Mouse (Mus musculus) G1E (cell line): ENCODE results near the gene Lrrc71. TPM values are rescaled to one million over a fixed set of nuclear protein-coding genes. Genes with fewer than 3 reads are reported as not detected.

Source experiments
- ATAC-seq: 2 replicates; pipeline ENCODE4 v1.8.0; 2016; ENCODE audit warnings: mild to moderate bottlenecking; ENCODE audit not compliant: insufficient number of reproducible peaks, poor library complexity, low FRiP score, severe bottlenecking; ENCODE audit errors: extremely low read depth
- DNase-seq: peaks from one replicate; pipeline ENCODE4 v3.0.0; 2012; ENCODE audit warnings: low spot score
- H3K27me3 ChIP-seq: 2 replicates; pipeline ENCODE4 v1.6.1; 2012; ENCODE audit warnings: mild to moderate bottlenecking, low read length, inconsistent platforms; ENCODE audit not compliant: insufficient read depth
- H3K36me3 ChIP-seq: replicated peaks from 2 replicates; pipeline ENCODE3; 2012; ENCODE audit warnings: mild to moderate bottlenecking, inconsistent platforms
- H3K4me1 ChIP-seq: 2 replicates; pipeline ENCODE4 v1.6.1; 2012; ENCODE audit warnings: low read depth, low read length, inconsistent platforms, mixed read lengths; ENCODE audit not compliant: insufficient read depth
- H3K4me3 ChIP-seq: 2 replicates; pipeline ENCODE4 v1.5.1; 2012; ENCODE audit warnings: low read depth, mild to moderate bottlenecking, inconsistent platforms, low read length, moderate library complexity, mixed read lengths
- H3K9me3 ChIP-seq: replicated peaks from 2 replicates; pipeline ENCODE4 v1.6.1; 2012; ENCODE audit warnings: inconsistent platforms
- CTCF ChIP-seq: IDR thresholded peaks from 2 replicates; pipeline ENCODE4 v1.5.1; 2012; ENCODE audit warnings: low read depth, low read length, inconsistent platforms, mixed read lengths
- GATA1 ChIP-seq: IDR thresholded peaks from 2 replicates; pipeline ENCODE4 v1.6.1; 2012; ENCODE audit warnings: borderline replicate concordance, low read length, inconsistent platforms, mixed read lengths
- GATA2 ChIP-seq: IDR thresholded peaks from 2 replicates; pipeline ENCODE4 v1.6.1; 2012; ENCODE audit warnings: low read depth, low read length, inconsistent platforms, borderline replicate concordance
- POLR2AphosphoS5 ChIP-seq: IDR thresholded peaks from 2 replicates; pipeline ENCODE4 v1.6.1; 2012; ENCODE audit warnings: low read depth, low read length, inconsistent platforms; ENCODE audit not compliant: insufficient replicate concordance
- TAL1 ChIP-seq: conservative IDR thresholded peaks from 2 replicates; pipeline ENCODE4 v1.6.1; 2012; ENCODE audit warnings: low read depth, low read length, inconsistent platforms, mixed read lengths
- polyA plus RNA-seq: library from polyadenylated mRNA; stranded (reverse); fragments of >175 nt; gene quantifications from 2 replicates; pipeline ENCODE4 v1.2.3, GENCODE M21; 2012
- total RNA-seq, 2 experiments: library from RNA; stranded (forward) in 1 of 2; stranded (reverse) in 1 of 2; fragments of 200-1000 nt in 1 of 2; fragments of >200 nt in 1 of 2; fragmentation: Nextera tagmentation in 1 of 2; gene quantifications; 2 replicates each; pipeline ENCODE4 v1.2.3; 2014 to 2017

Gene Lrrc71
- total and polyA plus RNA-seq, 3 experiments, result 0.33 TPM; not detected in 2

DNA sequence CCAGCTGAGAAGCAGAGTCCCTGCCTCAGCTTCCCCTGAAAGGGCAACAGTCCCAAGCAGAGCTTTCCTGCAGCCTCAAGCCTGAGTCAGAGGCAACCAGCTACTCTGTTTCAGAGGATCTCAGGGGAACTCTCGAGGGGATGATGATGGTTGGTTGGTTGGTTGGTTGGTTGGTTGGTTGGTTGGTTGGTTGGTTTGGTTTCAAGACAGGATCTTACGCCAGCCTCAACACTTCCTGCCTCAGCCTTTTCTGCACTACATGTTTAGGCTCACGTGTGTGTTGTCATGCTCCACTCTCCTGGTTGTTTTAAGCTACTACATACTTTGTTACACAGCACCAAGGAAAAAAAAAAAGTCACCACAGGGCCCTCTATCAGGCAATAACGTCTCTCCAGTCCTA, 4.5 kb downstream of the Lrrc71 start:
- H3K27me3 ChIP-seq, result peaks cover 31% of the 10 kb centered on the region
- H3K36me3 ChIP-seq, result no peaks in the 10 kb centered on the region
- DNase-seq (no peak), ATAC-seq (no peak)
- H3K9me3 ChIP-seq, result no peaks in the 10 kb centered on the region
- no peaks in the 10 kb centered on the region for H3K4me1 ChIP-seq
- H3K4me3 ChIP-seq, result no peak overlapping the region
- no peak for TF ChIP-seq CTCF
- no peak for TF ChIP-seq GATA1
- no peak for TF ChIP-seq GATA2
- TF ChIP-seq POLR2AphosphoS5, result no peak
- TF ChIP-seq TAL1, result no peak

DNA sequence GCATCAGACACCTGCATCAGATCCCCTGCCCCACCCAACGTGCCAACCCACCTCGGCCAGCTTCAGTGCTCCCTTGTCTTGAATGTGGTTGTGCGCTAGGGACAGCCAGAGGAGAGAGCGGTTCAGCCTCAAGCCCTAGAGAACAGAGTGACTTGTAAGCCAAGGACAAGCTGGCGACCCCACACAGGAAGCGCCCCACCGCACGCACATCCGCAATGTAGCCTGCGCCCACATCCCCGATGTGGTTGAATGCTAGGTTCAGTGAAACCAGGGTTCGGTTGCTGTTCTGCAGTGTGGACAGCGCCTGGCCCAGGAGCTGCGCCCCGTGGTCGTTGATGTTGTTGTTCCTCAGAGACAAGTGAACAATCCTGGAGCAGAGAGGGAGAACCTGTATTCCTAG, 5.7 kb downstream of the Lrrc71 start:
- Histone ChIP-seq H3K27me3 (peaks cover 25% of the 10 kb centered on the region), H3K4me1 (no peaks in the 10 kb centered on the region), H3K9me3 (no peaks in the 10 kb centered on the region), H3K36me3 (peaks cover 5% of the 10 kb centered on the region), H3K4me3 (no peak overlapping the region)
- no peak for TF ChIP-seq GATA1
- TF ChIP-seq TAL1, result no peak
- no peak for TF ChIP-seq CTCF
- no peak for TF ChIP-seq POLR2AphosphoS5
- no peak for TF ChIP-seq GATA2
- DNase-seq (no peak), ATAC-seq (no peak)

DNA sequence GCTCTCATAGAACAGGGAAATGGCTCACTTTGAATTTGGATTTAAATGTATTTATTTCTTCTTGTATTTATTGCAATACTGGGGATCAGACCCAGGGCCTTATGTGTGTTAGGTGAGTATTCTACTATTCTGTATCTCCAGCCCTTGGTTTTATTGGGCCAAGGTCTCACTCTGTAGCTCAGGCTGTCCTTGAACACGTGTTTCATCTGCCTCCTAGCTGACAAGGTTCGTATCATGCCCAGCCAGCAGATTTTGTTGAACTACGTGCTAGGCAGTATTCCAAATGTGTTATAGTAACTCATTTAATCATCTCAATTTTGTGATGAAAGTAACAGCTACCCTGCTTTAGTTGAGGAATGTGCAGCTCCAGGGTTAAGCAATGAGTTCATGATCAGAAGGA, 6.4 kb downstream of the Lrrc71 start:
- Histone ChIP-seq H3K4me3 (no peak overlapping the region), H3K27me3 (peaks cover 23% of the 10 kb centered on the region), H3K4me1 (no peaks in the 10 kb centered on the region), H3K36me3 (peaks cover 11% of the 10 kb centered on the region), H3K9me3 (no peaks in the 10 kb centered on the region)
- TF ChIP-seq GATA2, result no peak
- TF ChIP-seq CTCF, result no peak
- TF ChIP-seq POLR2AphosphoS5, result no peak
- TF ChIP-seq TAL1, result no peak
- TF ChIP-seq GATA1, result no peak
- no peak for ATAC-seq
- DNase-seq, result no peak

DNA sequence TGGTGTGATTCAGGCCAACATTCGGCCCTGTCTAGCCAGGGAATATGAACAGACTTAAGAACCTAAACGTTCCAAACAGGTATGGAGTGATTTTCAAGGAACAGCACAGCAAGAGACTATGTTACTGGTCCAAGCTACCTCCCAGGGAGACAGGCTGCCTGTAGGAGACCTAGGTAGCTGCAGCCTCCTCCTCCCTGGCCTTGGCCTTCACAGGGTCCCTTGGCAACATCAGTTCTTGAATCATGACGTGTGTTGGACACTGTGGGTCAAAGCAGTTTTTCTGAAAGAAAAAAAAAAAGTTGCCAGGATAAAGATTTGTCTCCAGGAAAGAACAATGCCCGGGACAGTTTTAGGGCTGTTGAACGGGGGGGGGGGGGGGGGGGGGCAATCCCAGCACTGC, 9.5 kb downstream of the Lrrc71 start:
- ATAC-seq, result no peak
- DNase-seq, result no peak
- no peak overlapping the region for H3K4me3 ChIP-seq
- no peaks in the 10 kb centered on the region for H3K9me3 ChIP-seq
- H3K36me3 ChIP-seq, result peaks cover 42% of the 10 kb centered on the region
- TF ChIP-seq POLR2AphosphoS5, result no peak
- TF ChIP-seq CTCF, result no peak
- H3K27me3 ChIP-seq, result peaks cover 12% of the 10 kb centered on the region
- no peaks in the 10 kb centered on the region for H3K4me1 ChIP-seq

DNA sequence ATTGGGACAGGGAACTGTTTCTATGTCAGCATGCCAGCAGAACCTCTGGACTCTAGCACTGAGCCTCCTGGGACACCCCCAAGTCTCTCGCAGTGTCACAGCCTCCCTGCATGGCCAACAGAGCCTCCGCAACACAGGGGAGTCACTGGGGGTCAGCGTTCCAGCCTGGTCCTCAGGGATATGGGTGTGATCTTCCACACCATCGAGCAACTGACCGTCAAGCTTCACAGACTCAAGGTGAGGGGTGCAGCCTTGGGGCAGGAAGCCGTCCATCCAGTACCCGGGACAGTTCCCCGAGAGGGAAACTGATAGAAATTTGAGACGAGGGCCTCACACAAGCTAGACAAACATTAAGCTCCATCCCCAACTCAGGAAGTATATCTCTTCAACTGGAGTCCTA, 13.1 kb downstream of the Lrrc71 start:
- no peak for ATAC-seq
- H3K27me3 ChIP-seq, result no peaks in the 10 kb centered on the region
- H3K36me3 ChIP-seq, result peaks cover 71% of the 10 kb centered on the region

DNA sequence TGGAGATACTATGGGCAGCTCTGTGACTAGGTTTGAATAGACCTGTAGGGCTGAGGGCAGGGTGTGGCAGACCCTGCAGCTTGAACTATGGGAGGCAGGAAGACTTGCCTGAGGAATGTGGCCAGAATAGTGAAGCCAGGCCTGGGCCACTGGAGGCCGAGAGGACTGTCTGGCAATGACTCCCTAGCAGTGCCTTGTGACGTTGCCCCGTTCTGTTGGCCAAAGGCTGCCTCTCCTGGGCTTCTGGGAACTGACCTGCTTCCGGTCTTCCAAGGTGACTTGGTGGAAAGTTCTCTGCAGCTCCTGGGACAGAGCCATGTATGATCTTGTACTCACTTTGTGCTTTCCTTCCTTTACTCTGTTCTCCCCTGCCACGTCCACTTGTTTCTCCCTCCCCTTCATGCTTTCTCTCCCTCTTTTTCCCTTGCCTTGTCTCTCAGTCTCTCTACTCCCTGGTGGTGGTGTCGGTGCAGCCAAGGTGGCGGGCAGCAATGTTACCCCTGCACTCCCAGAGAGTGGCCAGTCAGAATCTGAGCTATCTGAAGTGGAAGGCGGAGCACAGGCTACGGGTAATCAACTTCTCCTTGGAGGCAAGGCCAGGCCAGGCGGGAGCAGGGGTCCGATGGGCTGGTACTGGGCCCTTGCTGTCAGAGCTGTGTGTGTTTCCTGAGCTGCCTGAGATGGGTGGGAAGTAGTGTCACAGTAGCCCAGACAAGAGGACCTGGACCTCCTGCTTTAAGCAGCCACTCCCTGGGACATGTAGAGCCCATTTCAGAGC, 14.3 kb downstream of the Lrrc71 start:
- peaks cover 82% of the 10 kb centered on the region for H3K36me3 ChIP-seq
- H3K9me3 ChIP-seq, result no peaks in the 10 kb centered on the region
- no peaks in the 10 kb centered on the region for H3K27me3 ChIP-seq
- no peak for ATAC-seq
- no peak for DNase-seq
- no peak overlapping the region for H3K4me3 ChIP-seq
- H3K4me1 ChIP-seq, result no peaks in the 10 kb centered on the region
- TF ChIP-seq GATA1 (no peak), POLR2AphosphoS5 (no peak)

More for the DNA sequence above, 13.1 kb downstream of the Lrrc71 start:
- Histone ChIP-seq H3K4me1 (no peaks in the 10 kb centered on the region), H3K4me3 (no peak overlapping the region), H3K9me3 (no peaks in the 10 kb centered on the region)
- DNase-seq, result no peak
- no peak for TF ChIP-seq POLR2AphosphoS5
- TF ChIP-seq CTCF, result no peak
- no peak for TF ChIP-seq GATA2
- TF ChIP-seq GATA1, result no peak
- TF ChIP-seq TAL1, result no peak

DNA sequence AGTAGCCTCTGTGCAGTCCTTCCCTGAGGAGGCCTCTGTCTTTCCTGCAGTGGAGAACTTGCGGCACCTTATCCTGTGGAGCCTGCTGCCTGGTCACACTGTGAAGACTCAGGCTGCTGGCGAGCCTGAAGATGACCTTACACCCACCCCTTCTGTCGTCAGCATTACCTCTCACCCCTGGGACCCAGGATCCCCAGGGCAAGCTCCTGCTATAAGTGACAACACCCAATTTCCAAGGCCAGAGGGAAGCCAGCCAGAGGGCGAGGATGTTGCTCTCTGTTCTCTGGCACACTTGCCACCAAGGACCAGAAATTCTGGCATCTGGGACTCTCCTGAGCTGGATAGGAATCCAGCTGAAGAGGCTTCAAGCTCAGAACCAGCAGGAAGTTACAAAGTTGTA, 15.3 kb downstream of the Lrrc71 start:
- no peak for DNase-seq
- ATAC-seq, result no peak
- TF ChIP-seq GATA1, result no peak
- TF ChIP-seq POLR2AphosphoS5, result no peak
- no peak for TF ChIP-seq GATA2
- no peak for TF ChIP-seq TAL1
- TF ChIP-seq CTCF, result no peak
- no peak overlapping the region for H3K4me3 ChIP-seq
- no peaks in the 10 kb centered on the region for H3K9me3 ChIP-seq
- H3K4me1 ChIP-seq, result no peaks in the 10 kb centered on the region
- H3K36me3 ChIP-seq, result peaks cover 90% of the 10 kb centered on the region
- H3K27me3 ChIP-seq, result no peaks in the 10 kb centered on the region
